Mouse (Mus musculus): ENCODE measurements around the gene Rac1.

The Rac1 gene

DNA sequence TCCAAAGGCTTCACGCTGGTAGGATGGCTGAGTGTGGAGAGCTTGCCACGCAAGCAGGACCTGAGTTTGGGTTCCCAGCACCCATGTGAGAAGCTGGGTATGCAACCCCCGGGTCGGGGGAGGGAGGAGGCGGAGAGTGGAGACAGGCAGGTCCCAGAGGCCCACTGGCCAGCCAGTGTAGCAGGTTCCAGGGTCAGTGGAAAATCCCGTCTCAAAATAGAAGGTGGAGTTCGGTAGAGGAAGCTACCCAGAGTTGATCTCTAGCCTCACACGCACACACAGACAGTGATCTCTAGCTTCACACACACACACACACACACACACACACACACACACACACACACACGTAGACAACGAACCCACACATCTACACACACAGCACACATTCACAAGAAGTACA lies 34.7 kb downstream of the Rac1 start:
- DNase-seq (ENCODE audit: low read depth): no peak

DNA sequence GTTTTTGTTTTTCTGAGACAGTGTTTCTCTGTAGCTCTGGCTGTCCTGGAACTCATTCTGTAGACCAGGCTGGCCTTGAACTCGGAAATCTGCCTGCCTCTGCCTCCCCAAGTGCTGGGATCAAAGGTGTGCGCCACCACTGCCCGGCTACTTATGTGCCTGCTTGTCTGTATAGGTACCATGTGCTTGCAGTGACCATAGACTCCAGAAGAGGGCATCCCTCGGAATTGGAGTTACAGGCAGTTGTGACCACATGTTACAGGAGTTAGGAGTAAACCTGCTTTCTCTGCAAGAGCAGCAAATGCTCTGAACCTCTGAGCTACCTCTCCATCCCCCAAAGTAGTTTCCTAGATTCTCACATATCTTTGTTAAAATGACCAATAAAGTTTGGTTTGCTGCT lies 36.1 kb downstream of the Rac1 start:
- no peak for DNase-seq (ENCODE audit: low read depth)

DNA sequence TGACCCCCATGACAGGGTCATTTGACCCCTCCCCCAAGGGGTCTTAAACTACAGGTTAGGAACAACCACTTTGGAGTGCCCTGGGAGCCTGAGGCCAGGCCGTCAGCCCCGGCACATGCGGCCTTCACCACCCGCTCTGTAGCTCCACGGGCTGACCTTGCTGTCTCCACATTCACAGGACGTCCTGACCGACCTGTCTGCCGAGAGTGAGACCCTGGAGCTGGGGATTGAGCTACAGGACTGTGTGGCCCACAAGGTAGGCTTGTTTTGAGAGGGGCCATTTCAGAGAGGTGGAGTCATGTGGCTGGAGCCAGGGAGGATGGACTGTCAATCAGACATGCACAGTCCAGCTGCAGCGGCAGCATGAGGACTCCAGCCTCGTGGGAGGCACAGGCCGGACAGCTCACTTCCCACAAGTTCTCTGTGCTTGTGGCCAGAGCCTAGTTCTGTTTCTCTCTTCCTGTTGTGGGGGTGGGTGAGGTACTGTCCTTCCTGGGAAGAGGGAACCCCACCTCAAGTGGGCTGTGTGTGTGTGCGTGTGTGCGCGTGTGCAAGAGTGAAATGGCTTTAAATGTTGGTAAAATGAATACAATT lies 38.0 kb downstream of the Rac1 start:
- DNase-seq (ENCODE audit: low read depth): no peak

GRCm38 (mm10) chr5:143487998-143488397 lies 39.8 kb downstream of the Rac1 start:
- DNase-seq (ENCODE audit: low read depth): no peak

GRCm38 (mm10) chr5:143487193-143487592 lies 40.6 kb downstream of the Rac1 start:
- no peak for DNase-seq (ENCODE audit: low read depth)

DNA sequence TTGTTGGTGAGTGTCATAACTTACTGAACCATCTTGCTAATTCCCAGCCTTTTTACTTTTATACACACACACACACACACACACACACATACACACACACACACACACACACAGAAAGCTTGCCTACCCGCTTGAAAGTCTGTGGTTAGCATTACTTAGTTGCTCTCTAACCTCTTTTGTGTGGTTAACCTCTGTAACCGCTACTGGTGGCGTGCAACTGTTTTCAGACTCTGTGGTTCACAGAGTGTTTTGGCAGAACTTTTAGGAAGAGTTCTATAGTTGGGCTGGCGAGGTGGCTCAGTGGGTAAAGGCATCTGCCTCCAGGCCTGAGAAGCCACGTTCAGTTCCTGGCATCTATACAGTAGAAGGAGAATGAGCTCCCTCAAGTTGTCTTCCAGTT lies 42.9 kb downstream of the Rac1 start:
- DNase-seq (ENCODE audit: low read depth): no peak

DNA sequence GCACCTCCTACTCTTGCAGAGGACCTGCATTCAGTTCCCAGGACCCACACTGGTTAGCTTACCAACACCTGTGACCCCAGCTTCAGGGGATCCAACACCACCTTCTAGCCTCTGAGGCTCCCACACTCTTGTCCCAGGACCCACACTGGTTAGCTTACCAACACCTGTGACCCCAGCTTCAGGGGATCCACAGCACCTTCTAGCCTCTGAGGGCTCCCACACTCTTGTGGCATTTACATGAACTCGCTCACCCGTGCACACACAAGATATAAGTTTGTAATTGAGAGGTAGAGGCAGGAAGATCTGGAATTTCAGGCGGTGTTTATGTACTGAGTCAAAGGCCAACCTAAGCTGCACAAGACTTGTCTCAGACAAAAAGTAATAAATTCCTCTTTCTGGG lies 49.9 kb downstream of the Rac1 start:
- no peak for DNase-seq (ENCODE audit: low read depth)

DNA sequence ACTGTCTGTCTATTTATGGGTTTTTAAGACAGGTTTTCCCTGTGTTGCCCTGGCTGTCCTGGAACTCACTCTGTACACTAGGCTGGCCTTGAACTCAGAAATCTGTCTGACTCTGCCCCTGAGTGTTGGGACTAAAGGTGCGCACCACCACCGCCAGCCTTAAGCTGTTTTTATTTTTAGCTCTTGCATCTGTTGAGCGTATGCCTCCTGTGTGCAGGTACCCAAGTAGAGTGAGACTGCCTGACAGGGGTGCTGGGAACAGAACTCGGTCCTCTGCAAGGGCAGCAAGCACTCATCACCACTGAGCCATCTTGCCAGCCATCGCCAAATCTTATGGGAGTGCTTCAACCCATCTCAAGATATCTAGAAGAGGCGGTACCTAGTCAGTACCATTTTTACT lies 51.8 kb downstream of the Rac1 start:
- no peak for DNase-seq (ENCODE audit: low read depth)

DNA sequence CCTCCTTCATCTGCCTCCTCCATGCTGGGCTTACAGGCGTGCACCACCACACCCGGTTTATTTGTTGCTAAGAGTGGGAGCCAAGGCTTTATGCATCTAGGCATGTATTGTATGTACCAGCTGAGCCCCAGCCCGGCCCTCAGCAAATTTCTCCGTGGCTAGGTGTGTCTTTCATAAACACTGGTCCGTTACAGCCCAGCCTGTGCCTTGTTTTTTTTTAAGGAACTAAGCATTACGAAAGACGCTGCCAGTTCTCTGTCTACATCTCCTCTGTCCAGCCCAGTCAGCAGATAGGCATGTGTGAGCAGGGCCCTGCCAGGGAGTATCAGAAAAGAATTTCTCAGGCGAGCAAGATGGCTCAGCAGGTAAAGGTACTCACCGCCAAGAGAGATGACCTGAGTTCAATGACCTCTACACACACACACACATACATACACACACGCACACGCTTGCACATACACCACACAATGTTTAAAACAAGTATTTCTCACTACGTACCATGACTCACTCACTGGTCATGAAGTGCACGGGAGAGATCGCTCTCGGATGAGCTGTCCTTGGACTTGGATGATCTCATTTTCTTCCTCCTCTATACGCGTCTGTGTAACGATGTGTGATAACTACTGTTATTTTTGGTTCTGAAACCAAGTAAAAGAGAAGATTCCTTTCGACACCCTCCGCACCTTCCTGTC lies 52.5 kb downstream of the Rac1 start:
- DNase-seq (ENCODE audit: low read depth): no peak

GRCm38 (mm10) chr5:143471953-143472618 lies 55.8 kb downstream of the Rac1 start:
- DNase-seq (ENCODE audit: low read depth): no peak

DNA sequence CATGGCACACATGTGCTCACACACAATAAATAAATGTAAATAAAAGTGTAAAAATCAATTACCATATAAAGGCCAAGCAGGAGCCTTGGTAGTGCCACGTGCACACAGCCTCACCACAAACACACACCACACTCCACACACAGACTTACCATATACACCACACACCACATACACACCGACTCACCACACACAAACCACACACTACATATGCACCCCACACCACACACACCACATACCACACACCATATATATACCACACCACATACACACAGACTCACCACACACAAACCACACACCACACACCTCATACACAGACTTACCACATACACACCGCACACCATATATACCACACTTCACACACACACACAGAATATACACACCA lies 56.7 kb downstream of the Rac1 start:
- DNase-seq (ENCODE audit: low read depth): no peak

DNA sequence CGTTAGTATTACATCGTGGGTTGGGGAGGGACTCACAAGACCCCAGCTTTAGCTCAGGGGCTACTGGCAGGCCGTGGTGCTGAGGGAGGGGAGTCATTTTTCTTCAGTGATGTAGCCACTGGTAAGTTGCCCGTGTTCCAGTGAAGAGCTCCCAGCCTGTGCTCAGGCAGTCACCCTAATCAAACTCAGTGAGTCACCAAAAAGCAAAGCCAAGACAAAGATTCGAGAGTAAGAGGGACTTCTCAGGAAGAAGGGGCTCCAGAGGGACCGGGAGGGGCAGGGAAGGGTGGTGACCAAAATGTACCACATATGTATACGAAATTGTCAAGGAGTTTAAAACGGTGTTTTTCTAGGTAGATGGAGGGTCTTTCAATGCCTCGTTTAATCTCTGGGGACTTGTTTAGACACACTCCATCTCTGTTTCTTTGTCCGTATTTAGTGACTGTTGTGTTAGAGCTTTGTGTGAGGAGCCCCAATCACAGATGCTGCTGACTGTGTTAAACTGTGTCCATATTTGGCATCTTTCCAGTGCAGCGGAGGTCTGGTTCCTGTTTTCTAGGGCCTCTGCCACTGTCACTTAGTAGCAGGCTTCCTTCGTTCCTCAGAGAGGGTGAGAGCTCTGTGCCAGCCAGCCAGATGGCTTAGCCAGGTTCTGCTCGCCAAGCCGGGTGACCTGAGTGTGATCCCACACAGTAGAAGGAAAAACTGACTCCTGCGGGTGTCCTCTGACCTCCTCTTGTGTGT lies 57.2 kb downstream of the Rac1 start:
- peak; percentile 70 for DNase-seq (ENCODE audit: low read depth)

GRCm38 (mm10) chr5:143469628-143470027 lies 58.2 kb downstream of the Rac1 start:
- DNase-seq (ENCODE audit: low read depth): no peak

DNA sequence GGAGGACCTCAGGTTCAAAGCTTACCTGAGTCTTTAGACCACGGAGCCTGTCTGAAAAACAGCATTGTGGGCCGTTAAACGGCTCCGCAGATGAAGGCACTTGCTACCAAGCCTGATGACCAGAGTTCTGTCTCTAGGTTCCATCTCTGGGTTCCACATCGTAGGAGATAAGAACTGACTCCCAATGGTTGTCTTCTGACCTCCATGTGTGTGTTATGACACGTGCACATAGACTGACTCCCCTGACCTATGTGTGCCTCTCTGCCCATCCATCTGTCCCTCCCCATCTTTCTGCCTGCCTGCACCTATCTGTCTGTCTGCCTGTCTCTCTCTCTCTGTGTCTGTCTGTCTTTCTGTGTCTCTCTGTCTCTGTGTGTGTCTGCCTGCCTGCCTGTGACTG lies 59.9 kb downstream of the Rac1 start:
- DNase-seq (ENCODE audit: low read depth): no peak

DNA sequence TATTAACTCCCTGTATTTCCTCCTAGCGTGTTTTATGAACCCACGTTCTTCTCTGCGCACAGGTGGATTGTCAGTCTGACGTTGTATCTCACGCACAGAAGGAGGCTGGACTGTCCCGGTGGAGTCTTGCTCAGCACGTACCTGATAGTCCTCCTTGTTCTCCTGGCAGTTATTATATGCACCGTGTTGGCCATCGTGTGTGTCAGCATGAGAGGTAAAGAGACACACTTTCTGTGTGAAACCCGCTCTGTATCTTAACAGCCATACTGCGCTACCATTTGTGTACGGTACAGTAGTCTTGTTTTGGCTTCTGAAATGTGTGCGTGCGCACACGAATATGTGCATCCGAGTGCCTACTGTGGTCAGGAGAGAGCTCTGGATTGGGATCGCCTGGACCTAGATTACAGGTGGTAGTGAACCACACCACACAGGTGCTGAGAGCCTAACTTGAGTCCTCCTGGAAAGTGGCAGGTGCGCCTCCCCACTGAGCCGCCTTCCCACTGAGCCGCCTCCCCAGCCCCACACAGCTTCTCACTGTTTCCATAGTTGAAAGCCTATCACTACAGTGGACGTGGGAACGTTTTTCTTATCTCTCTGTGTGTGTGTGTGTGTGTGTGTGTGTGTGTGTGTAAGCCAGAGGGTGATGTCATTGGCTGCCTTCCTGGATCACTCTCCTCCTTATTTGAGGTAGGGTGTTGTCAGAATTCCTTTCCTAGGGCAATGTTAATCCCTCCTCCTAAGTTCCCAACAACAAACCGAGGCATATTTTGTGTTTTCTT lies 60.8 kb downstream of the Rac1 start:
- no peak for DNase-seq (ENCODE audit: low read depth)

- DNase-seq (ENCODE audit: low read depth): no peak
Measured at GRCm38 (mm10) chr5:143465156-143466085, 62.4 kb downstream of the Rac1 start.

- DNase-seq (ENCODE audit: low read depth): no peak
Measured at GRCm38 (mm10) chr5:143464757-143465118, 63.1 kb downstream of the Rac1 start.

DNA sequence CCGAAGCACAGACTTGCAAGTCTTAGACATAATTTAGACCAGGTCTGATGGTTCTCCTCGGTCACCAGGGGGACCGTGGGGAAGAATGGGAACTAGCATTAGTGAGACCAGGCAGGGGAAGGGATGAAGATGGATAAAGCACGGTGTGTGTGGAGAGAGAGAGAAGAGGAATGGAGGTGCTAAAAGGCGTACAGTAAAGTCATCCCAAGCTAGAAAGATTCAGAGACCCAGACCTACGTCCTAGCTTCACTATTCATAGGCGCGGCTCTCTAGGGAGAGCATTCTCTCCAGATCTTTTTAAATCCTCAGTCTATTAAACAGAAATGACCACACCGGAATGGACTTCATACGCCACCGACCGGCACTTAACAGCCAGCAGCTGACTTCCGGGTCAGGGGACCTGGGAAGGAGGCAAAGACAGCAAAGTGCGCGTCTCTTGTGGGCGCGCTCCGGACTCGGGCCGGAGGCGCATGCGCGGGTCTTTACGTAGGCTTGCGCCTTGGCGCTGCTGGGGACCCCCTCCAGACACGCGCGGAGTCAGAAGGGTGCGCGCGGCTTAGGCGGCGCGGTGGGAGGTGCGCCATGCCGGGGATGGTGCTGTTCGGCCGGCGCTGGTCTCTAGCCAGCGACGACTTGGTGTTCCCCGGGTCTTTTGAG lies 63.6 kb downstream of the Rac1 start, which contains the start of gene Daglb:
Daglb (plus strand) TSS at position 485 of the 657 bp plus-strand sequence.
- peak; percentile 80 for DNase-seq (ENCODE audit: low read depth)

DNA sequence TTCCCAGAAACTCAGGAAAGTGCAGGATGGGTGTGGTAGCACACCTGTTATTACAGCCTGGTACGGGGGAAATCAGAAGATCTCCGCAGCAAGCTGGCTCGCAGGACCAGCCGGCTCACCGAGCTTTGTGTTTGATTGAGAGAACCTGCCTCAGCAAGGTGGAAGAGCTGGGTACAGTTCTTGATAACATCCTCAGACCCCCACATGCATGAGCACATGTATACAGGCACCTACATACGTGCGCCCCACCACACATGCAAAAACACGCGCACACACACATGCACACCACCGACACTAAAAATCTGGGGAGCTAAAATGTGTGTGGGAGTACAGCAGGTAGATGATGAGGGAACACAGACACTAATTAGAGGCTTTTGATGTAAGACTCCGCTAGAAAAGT lies 64.2 kb downstream of the Rac1 start:
- DNase-seq (ENCODE audit: low read depth): no peak

All from c-Kit-positive CD71-negative TER-119-negative erythroid progenitor cells, embryonic 14.5 days (primary cell).